Mouse (Mus musculus): ENCODE results near the gene Cxcl1. TPM values are rescaled to one million over a fixed set of nuclear protein-coding genes. Genes with fewer than 3 reads are reported as not detected.

Gene Cxcl1
- polyA plus RNA-seq (2012; rRNA removed), result 6.2 and 9.2 TPM in 2 replicates

GRCm38 (mm10) chr5:90890519-90891463 lies at the start of gene Cxcl1:
TSS of gene Cxcl1 (plus strand) at chr5:90891241.

GRCm38 (mm10) chr5:90903339-90904020 lies 12.4 kb downstream of the Cxcl1 start, which contains the start of gene Cxcl2:
TSS of gene Cxcl2 (plus strand) at chr5:90903871.

GRCm38 (mm10) chr5:90930971-90931851 lies 40.2 kb downstream of the Cxcl1 start, which contains the start of gene Mthfd2l:
TSS of gene Mthfd2l (plus strand) at chr5:90931117.

Other genes starting within 250 kb of the Cxcl1 start
- 0.50 and 0.60 TPM in 2 replicates for gene Cxcl5, start 131.9 kb upstream of the Cxcl1 start, polyA plus RNA-seq (2012; rRNA removed)
- gene Ppbp, start 122.7 kb upstream of the Cxcl1 start, polyA plus RNA-seq (2012; rRNA removed), result 0.30 and 1.2 TPM in 2 replicates
- gene Pf4, start 118.8 kb upstream of the Cxcl1 start, polyA plus RNA-seq (2012; rRNA removed), result 21.2 and 21.6 TPM in 2 replicates
- gene Cxcl3, start 105.1 kb upstream of the Cxcl1 start, polyA plus RNA-seq (2012; rRNA removed), result 0.26 and 0.45 TPM in 2 replicates
- not detected in 2 replicates for gene Cxcl15, start 96.7 kb upstream of the Cxcl1 start, polyA plus RNA-seq (2012; rRNA removed)
- gene Cxcl2, start 12.6 kb downstream of the Cxcl1 start, polyA plus RNA-seq (2012; rRNA removed), result 1.4 and 5.1 TPM in 2 replicates
- 53.7 and 99.6 TPM in 2 replicates for gene Mthfd2l, start 39.9 kb downstream of the Cxcl1 start, polyA plus RNA-seq (2012; rRNA removed)
- not detected in 2 replicates for gene Epgn, start 136.2 kb downstream of the Cxcl1 start, polyA plus RNA-seq (2012; rRNA removed)
- gene Ereg, start 183.4 kb downstream of the Cxcl1 start, polyA plus RNA-seq (2012; rRNA removed), result 0.31 and 0.54 TPM in 2 replicates
- gene Areg, start 248.4 kb downstream of the Cxcl1 start, polyA plus RNA-seq (2012; rRNA removed), result 2.5 and 4.7 TPM in 2 replicates

Measured in ovary, adult 2 months (tissue).